Mouse (Mus musculus): ENCODE measurements around the gene AC161166.1.

- TF ChIP-seq CTCF (IDR thresholded peaks at IDR 0.05) (no peak), EP300 (IDR thresholded peaks at IDR 0.05) (no peak)
Observed at GRCm38 (mm10) chr7:24466835-24467234, 45.4 kb downstream of the AC161166.1 start.

All from lung, postnatal 0 days (tissue).